Mouse (Mus musculus): ENCODE data around the gene Vps45.
A peak's percentile ranks its signal among the peaks of the same experiment; 100 is the strongest.

- TF ChIP-seq MAZ (IDR thresholded peaks at IDR 0.05; ENCODE audit: low read depth, low read length) (no peak), E2F4 (IDR thresholded peaks at IDR 0.05; ENCODE audit: borderline replicate concordance, low read depth, low read length) (no peak), TBP (IDR thresholded peaks at IDR 0.05; ENCODE audit: low read depth, low read length) (no peak), GATA1 (IDR thresholded peaks at IDR 0.05; ENCODE audit: low read depth, low read length) (peak; percentile 16; the same call in 1 of the 2 replicates), CTCF (IDR thresholded peaks at IDR 0.05 in 2 of 3, conservative IDR thresholded peaks at IDR 0.05 in 1 of 3; ENCODE audit: control insufficient read depth in 1 of 3, insufficient read depth in 1 of 3, low read depth in 2 of 3, low read length in 3 of 3, poor library complexity in 1 of 3, severe bottlenecking in 1 of 3) (no peak), CHD1 (IDR thresholded peaks at IDR 0.05; ENCODE audit: low read depth, low read length) (no peak), HCFC1 (IDR thresholded peaks at IDR 0.05; ENCODE audit: low read depth, low read length) (no peak), POLR2A (IDR thresholded peaks at IDR 0.05; ENCODE audit: control insufficient read depth in 1 of 2, insufficient read depth in 1 of 2, low read depth in 1 of 2, low read length in 2 of 2, poor library complexity in 1 of 2) (no peak)
These were observed 2.2 kb downstream of the Vps45 start for GRCm38 (mm10) chr3:96056031-96056430.
